Mouse (Mus musculus) G1E (cell line): ENCODE data around the gene Pard3. TPM values are rescaled to one million over a fixed set of nuclear protein-coding genes. Genes with fewer than 3 reads are reported as not detected.

ENCODE experiments used
- ATAC-seq: 2 replicates; pipeline ENCODE4 v1.8.0; 2016; ENCODE audit warnings: mild to moderate bottlenecking; ENCODE audit not compliant: insufficient number of reproducible peaks, poor library complexity, low FRiP score, severe bottlenecking; ENCODE audit errors: extremely low read depth
- DNase-seq: peaks from one replicate; pipeline ENCODE4 v3.0.0; 2012; ENCODE audit warnings: low spot score
- H3K27me3 ChIP-seq: 2 replicates; pipeline ENCODE4 v1.6.1; 2012; ENCODE audit warnings: mild to moderate bottlenecking, low read length, inconsistent platforms; ENCODE audit not compliant: insufficient read depth
- H3K36me3 ChIP-seq: replicated peaks from 2 replicates; pipeline ENCODE3; 2012; ENCODE audit warnings: mild to moderate bottlenecking, inconsistent platforms
- H3K4me1 ChIP-seq: 2 replicates; pipeline ENCODE4 v1.6.1; 2012; ENCODE audit warnings: low read depth, low read length, inconsistent platforms, mixed read lengths; ENCODE audit not compliant: insufficient read depth
- H3K4me3 ChIP-seq: 2 replicates; pipeline ENCODE4 v1.5.1; 2012; ENCODE audit warnings: low read depth, mild to moderate bottlenecking, inconsistent platforms, low read length, moderate library complexity, mixed read lengths
- H3K9me3 ChIP-seq: replicated peaks from 2 replicates; pipeline ENCODE4 v1.6.1; 2012; ENCODE audit warnings: inconsistent platforms
- CTCF ChIP-seq: IDR thresholded peaks from 2 replicates; pipeline ENCODE4 v1.5.1; 2012; ENCODE audit warnings: low read depth, low read length, inconsistent platforms, mixed read lengths
- GATA1 ChIP-seq: IDR thresholded peaks from 2 replicates; pipeline ENCODE4 v1.6.1; 2012; ENCODE audit warnings: borderline replicate concordance, low read length, inconsistent platforms, mixed read lengths
- GATA2 ChIP-seq: IDR thresholded peaks from 2 replicates; pipeline ENCODE4 v1.6.1; 2012; ENCODE audit warnings: low read depth, low read length, inconsistent platforms, borderline replicate concordance
- POLR2AphosphoS5 ChIP-seq: IDR thresholded peaks from 2 replicates; pipeline ENCODE4 v1.6.1; 2012; ENCODE audit warnings: low read depth, low read length, inconsistent platforms; ENCODE audit not compliant: insufficient replicate concordance
- TAL1 ChIP-seq: conservative IDR thresholded peaks from 2 replicates; pipeline ENCODE4 v1.6.1; 2012; ENCODE audit warnings: low read depth, low read length, inconsistent platforms, mixed read lengths
- polyA plus RNA-seq: library from polyadenylated mRNA; stranded (reverse); fragments of >175 nt; gene quantifications from 2 replicates; pipeline ENCODE4 v1.2.3, GENCODE M21; 2012
- total RNA-seq, 2 experiments: library from RNA; stranded (forward) in 1 of 2; stranded (reverse) in 1 of 2; fragments of 200-1000 nt in 1 of 2; fragments of >200 nt in 1 of 2; fragmentation: Nextera tagmentation in 1 of 2; gene quantifications; 2 replicates each; pipeline ENCODE4 v1.2.3; 2014 to 2017

Gene Pard3
- total and polyA plus RNA-seq, 3 experiments, result 0.55 TPM; not detected in 2

- Histone ChIP-seq H3K36me3 (no peaks in the 10 kb centered on the region), H3K27me3 (no peaks in the 10 kb centered on the region), H3K9me3 (peaks cover 53% of the 10 kb centered on the region), H3K4me3 (no peak overlapping the region), H3K4me1 (no peaks in the 10 kb centered on the region)
- TF ChIP-seq CTCF, result no peak
- TF ChIP-seq GATA2, result no peak
- no peak for TF ChIP-seq TAL1
- no peak for TF ChIP-seq GATA1
- TF ChIP-seq POLR2AphosphoS5, result no peak
- DNase-seq, result no peak
- ATAC-seq, result no peak
Measured at GRCm38 (mm10) chr8:127512001-127512573, 448.4 kb downstream of the Pard3 start.

- TF ChIP-seq POLR2AphosphoS5, result no peak
- TF ChIP-seq TAL1, result no peak
- no peak for TF ChIP-seq GATA1
- no peak for TF ChIP-seq CTCF
- no peak for TF ChIP-seq GATA2
- ATAC-seq, result no peak
- Histone ChIP-seq H3K4me1 (no peaks in the 10 kb centered on the region), H3K4me3 (no peak overlapping the region), H3K9me3 (peaks cover 50% of the 10 kb centered on the region), H3K27me3 (no peaks in the 10 kb centered on the region), H3K36me3 (no peaks in the 10 kb centered on the region)
- DNase-seq, result no peak
Measured at GRCm38 (mm10) chr8:127512580-127512979, 448.9 kb downstream of the Pard3 start.

GRCm38 (mm10) chr8:127514810-127515735, 451.4 kb downstream of the Pard3 start:
- H3K4me3 ChIP-seq, result no peak overlapping the region
- DNase-seq, result no peak

GRCm38 (mm10) chr8:127516043-127516442, 452.4 kb downstream of the Pard3 start:
- no peaks in the 10 kb centered on the region for H3K27me3 ChIP-seq
- H3K4me1 ChIP-seq, result no peaks in the 10 kb centered on the region
- DNase-seq (no peak), ATAC-seq (no peak)
- TF ChIP-seq CTCF (no peak), GATA1 (no peak), TAL1 (no peak), GATA2 (no peak), POLR2AphosphoS5 (no peak)
- H3K36me3 ChIP-seq, result no peaks in the 10 kb centered on the region
- H3K4me3 ChIP-seq, result no peak overlapping the region
- H3K9me3 ChIP-seq, result peaks cover 43% of the 10 kb centered on the region

More at GRCm38 (mm10) chr8:127514810-127515735, 451.4 kb downstream of the Pard3 start:
- Histone ChIP-seq H3K27me3 (no peaks in the 10 kb centered on the region), H3K36me3 (no peaks in the 10 kb centered on the region), H3K9me3 (peaks cover 42% of the 10 kb centered on the region), H3K4me1 (no peaks in the 10 kb centered on the region)
- no peak for TF ChIP-seq TAL1
- no peak for TF ChIP-seq GATA2
- TF ChIP-seq POLR2AphosphoS5, result no peak
- TF ChIP-seq CTCF, result no peak
- ATAC-seq, result no peak

- H3K4me1 ChIP-seq, result no peaks in the 10 kb centered on the region
- peaks cover 62% of the 10 kb centered on the region for H3K9me3 ChIP-seq
- no peak for TF ChIP-seq TAL1
- no peak for TF ChIP-seq GATA2
- no peak for TF ChIP-seq GATA1
- no peak for TF ChIP-seq POLR2AphosphoS5
- no peak for TF ChIP-seq CTCF
- ATAC-seq (no peak), DNase-seq (no peak)
- no peaks in the 10 kb centered on the region for H3K36me3 ChIP-seq
- H3K27me3 ChIP-seq, result no peaks in the 10 kb centered on the region
- no peak overlapping the region for H3K4me3 ChIP-seq
Measured at GRCm38 (mm10) chr8:127525673-127526072, 462.0 kb downstream of the Pard3 start.

GRCm38 (mm10) chr8:127528315-127528714, 464.6 kb downstream of the Pard3 start:
- Histone ChIP-seq H3K9me3 (peaks cover 56% of the 10 kb centered on the region), H3K4me1 (no peaks in the 10 kb centered on the region), H3K4me3 (no peak overlapping the region), H3K36me3 (no peaks in the 10 kb centered on the region), H3K27me3 (no peaks in the 10 kb centered on the region)
- ATAC-seq (no peak), DNase-seq (no peak)
- no peak for TF ChIP-seq GATA2
- TF ChIP-seq CTCF, result no peak
- no peak for TF ChIP-seq TAL1
- no peak for TF ChIP-seq GATA1
- TF ChIP-seq POLR2AphosphoS5, result no peak
